Mouse (Mus musculus): ENCODE measurements around the gene Bnip2.

GRCm38 (mm10) chr9:69999318-69999717 lies 10.1 kb downstream of the Bnip2 start:
- TF ChIP-seq CTCF (IDR thresholded peaks at IDR 0.05; ENCODE audit: low read depth) (no peak), EP300 (IDR thresholded peaks at IDR 0.05; ENCODE audit: low read depth) (no peak)
